Mouse (Mus musculus) MEL (cell line): Measurements from ENCODE around the gene Zmpste24. TPM values are rescaled to one million over a fixed set of nuclear protein-coding genes. Genes with fewer than 3 reads are reported as not detected.

Experiments
- DNase-seq: peaks from one replicate; pipeline ENCODE4 v3.0.0; 2011; ENCODE audit warnings: low read depth, low spot score
- H3K27ac ChIP-seq: 2 replicates; pipeline ENCODE4 v1.5.1; 2012; ENCODE audit warnings: low read depth, mild to moderate bottlenecking, control low read depth, low read length, moderate library complexity; ENCODE audit not compliant: control insufficient read depth
- H3K27me3 ChIP-seq, 2 experiments: fragments of 150-350 bp in 1 of 2; sonication (generic) in 1 of 2; 2 replicates each; pipeline ENCODE4 v1.6.1; 2012; ENCODE audit warnings: low read length in 2 of 2, mild to moderate bottlenecking in 2 of 2, improper control_type of control experiment in 1 of 2, moderate library complexity in 1 of 2; ENCODE audit not compliant: insufficient read depth in 2 of 2, control insufficient read depth in 1 of 2
- H3K36me3 ChIP-seq, 2 experiments: 2 replicates each; pipeline ENCODE4 v1.6.1; 2012 to 2014; ENCODE audit warnings: low read length in 2 of 2, improper control_type of control experiment in 1 of 2, inconsistent platforms in 1 of 2, mild to moderate bottlenecking in 1 of 2; ENCODE audit not compliant: insufficient read depth in 2 of 2, control insufficient read depth in 1 of 2
- H3K4me1 ChIP-seq, 2 experiments: fragments of 150-350 bp in 1 of 2; sonication (generic) in 1 of 2; 2 replicates each; pipeline ENCODE4 v1.6.1; 2012; ENCODE audit warnings: low read length in 2 of 2, improper control_type of control experiment in 1 of 2, mild to moderate bottlenecking in 1 of 2; ENCODE audit not compliant: insufficient read depth in 2 of 2, control insufficient read depth in 1 of 2
- H3K4me3 ChIP-seq, 2 experiments: fragments of 150-350 bp in 1 of 2; sonication (generic) in 1 of 2; 2 replicates each; pipeline ENCODE4 v1.5.1; 2012; ENCODE audit warnings: low read depth in 2 of 2, low read length in 2 of 2, mild to moderate bottlenecking in 2 of 2, moderate library complexity in 2 of 2, control low read depth in 1 of 2, improper control_type of control experiment in 1 of 2; ENCODE audit not compliant: control insufficient read depth in 1 of 2, insufficient read depth in 1 of 2
- H3K79me2 ChIP-seq: 2 replicates; pipeline ENCODE4 v1.6.1; 2012; ENCODE audit warnings: mild to moderate bottlenecking, low read length, moderate library complexity; ENCODE audit not compliant: control insufficient read depth, poor library complexity, insufficient read depth
- H3K9ac ChIP-seq: 2 replicates; pipeline ENCODE4 v1.6.1; 2012; ENCODE audit warnings: low read depth, mild to moderate bottlenecking, control low read depth, low read length, moderate library complexity; ENCODE audit not compliant: control insufficient read depth, poor library complexity, severe bottlenecking
- H3K9me3 ChIP-seq: fragments of 150-350 bp; sonication (generic); replicated peaks from 2 replicates; pipeline ENCODE4 v1.6.1; 2012; ENCODE audit warnings: mild to moderate bottlenecking, low read length, improper control_type of control experiment, moderate library complexity; ENCODE audit not compliant: insufficient read depth
- CHD1 ChIP-seq: IDR thresholded peaks from 2 replicates; pipeline ENCODE4 v1.6.1; 2012; ENCODE audit warnings: low read depth, mild to moderate bottlenecking, inconsistent platforms, low read length, improper control_type of control experiment
- CTCF ChIP-seq, 3 experiments: IDR thresholded peaks in 2 of 3; conservative IDR thresholded peaks in 1 of 3; 2 replicates each; pipeline ENCODE4 v1.5.1; 2011 to 2012; ENCODE audit warnings: low read length in 3 of 3, low read depth in 2 of 3, mild to moderate bottlenecking in 2 of 3, improper control_type of control experiment in 1 of 3, inconsistent platforms in 1 of 3, mixed read lengths in 1 of 3, moderate library complexity in 1 of 3; ENCODE audit not compliant: control insufficient read depth in 1 of 3, insufficient read depth in 1 of 3, poor library complexity in 1 of 3, severe bottlenecking in 1 of 3
- E2F4 ChIP-seq: IDR thresholded peaks from 2 replicates; pipeline ENCODE4 v1.6.1; 2011; ENCODE audit warnings: low read depth, low read length, improper control_type of control experiment, borderline replicate concordance
- ELF1 ChIP-seq: IDR thresholded peaks from 2 replicates; pipeline ENCODE4 v1.6.1; 2014; ENCODE audit warnings: low read depth, mild to moderate bottlenecking, inconsistent platforms, low read length, improper control_type of control experiment, moderate library complexity
- ETS1 ChIP-seq: IDR thresholded peaks from 2 replicates; pipeline ENCODE4 v1.6.1; 2012; ENCODE audit warnings: low read depth, mild to moderate bottlenecking, inconsistent platforms, low read length, improper control_type of control experiment, moderate library complexity
- GABPA ChIP-seq: IDR thresholded peaks from 2 replicates; pipeline ENCODE4 v1.6.1; 2012; ENCODE audit warnings: low read depth, mild to moderate bottlenecking, inconsistent platforms, low read length, improper control_type of control experiment, moderate library complexity
- GATA1 ChIP-seq: IDR thresholded peaks from 2 replicates; pipeline ENCODE4 v1.6.1; 2011; ENCODE audit warnings: low read depth, low read length, improper control_type of control experiment
- HCFC1 ChIP-seq: IDR thresholded peaks from 2 replicates; pipeline ENCODE4 v1.6.1; 2012; ENCODE audit warnings: low read depth, mild to moderate bottlenecking, inconsistent platforms, low read length, improper control_type of control experiment, moderate library complexity
- KAT2A ChIP-seq: conservative IDR thresholded peaks from 2 replicates; pipeline ENCODE4 v1.6.1; 2012; ENCODE audit warnings: low read depth, low read length, improper control_type of control experiment, inconsistent platforms
- MAFK ChIP-seq: IDR thresholded peaks from 2 replicates; pipeline ENCODE4 v1.6.1; 2011; ENCODE audit warnings: low read depth, mild to moderate bottlenecking, low read length, improper control_type of control experiment, borderline replicate concordance
- MAZ ChIP-seq: IDR thresholded peaks from 2 replicates; pipeline ENCODE4 v1.6.1; 2012; ENCODE audit warnings: low read depth, mild to moderate bottlenecking, inconsistent platforms, low read length, improper control_type of control experiment
- MEF2A ChIP-seq: IDR thresholded peaks from 2 replicates; pipeline ENCODE4 v1.6.1; 2014; ENCODE audit warnings: low read depth, mild to moderate bottlenecking, inconsistent platforms, low read length, improper control_type of control experiment; ENCODE audit not compliant: poor library complexity, insufficient replicate concordance, severe bottlenecking; ENCODE audit errors: extremely low read depth
- MYC ChIP-seq: IDR thresholded peaks from 2 replicates; pipeline ENCODE4 v1.6.1; 2011; ENCODE audit warnings: low read depth, mild to moderate bottlenecking, low read length, improper control_type of control experiment, moderate library complexity
- NELFE ChIP-seq: IDR thresholded peaks from 2 replicates; pipeline ENCODE4 v1.6.1; 2011; ENCODE audit warnings: low read depth, low read length, improper control_type of control experiment
- NRF1 ChIP-seq: IDR thresholded peaks from 2 replicates; pipeline ENCODE4 v1.6.1; 2014; ENCODE audit warnings: low read depth, mild to moderate bottlenecking, inconsistent platforms, low read length, improper control_type of control experiment, moderate library complexity; ENCODE audit not compliant: poor library complexity, insufficient read depth, severe bottlenecking
- POLR2AphosphoS2 ChIP-seq: IDR thresholded peaks from 2 replicates; pipeline ENCODE4 v1.6.1; 2011; ENCODE audit warnings: low read length, improper control_type of control experiment
- POLR2AphosphoS5 ChIP-seq: IDR thresholded peaks from 2 replicates; pipeline ENCODE4 v1.6.1; 2012; ENCODE audit warnings: low read depth, borderline replicate concordance, mild to moderate bottlenecking, inconsistent platforms, low read length, moderate library complexity, mixed read lengths
- RAD21 ChIP-seq: IDR thresholded peaks from 2 replicates; pipeline ENCODE4 v1.6.1; 2011; ENCODE audit warnings: mild to moderate bottlenecking, low read depth, low read length, improper control_type of control experiment
- SIN3A ChIP-seq: IDR thresholded peaks from 2 replicates; pipeline ENCODE4 v1.6.1; 2012; ENCODE audit warnings: low read length, improper control_type of control experiment, inconsistent platforms
- SMC3 ChIP-seq: IDR thresholded peaks from 2 replicates; pipeline ENCODE4 v1.6.1; 2011; ENCODE audit warnings: low read depth, low read length, improper control_type of control experiment
- TBP ChIP-seq: IDR thresholded peaks from 2 replicates; pipeline ENCODE4 v1.8.0; 2011; ENCODE audit warnings: low read depth, low read length, improper control_type of control experiment
- TCF12 ChIP-seq: IDR thresholded peaks from 2 replicates; pipeline ENCODE4 v1.6.1; 2014; ENCODE audit warnings: low read depth, mild to moderate bottlenecking, inconsistent platforms, low read length, improper control_type of control experiment, moderate library complexity
- UBTF ChIP-seq: IDR thresholded peaks from 2 replicates; pipeline ENCODE4 v1.6.1; 2012; ENCODE audit warnings: low read depth, mild to moderate bottlenecking, inconsistent platforms, low read length, improper control_type of control experiment, moderate library complexity, borderline replicate concordance; ENCODE audit not compliant: insufficient read depth
- USF1 ChIP-seq: IDR thresholded peaks from 2 replicates; pipeline ENCODE4 v1.6.1; 2014; ENCODE audit warnings: low read depth, mild to moderate bottlenecking, inconsistent platforms, low read length, improper control_type of control experiment, moderate library complexity
- USF2 ChIP-seq, 2 experiments: IDR thresholded peaks; 2 replicates each; pipeline ENCODE4 v1.6.1; 2011 to 2012; ENCODE audit warnings: improper control_type of control experiment in 2 of 2, low read length in 2 of 2, borderline replicate concordance in 1 of 2, inconsistent platforms in 1 of 2, low read depth in 1 of 2, mild to moderate bottlenecking in 1 of 2; ENCODE audit not compliant: insufficient read depth in 1 of 2
- ZC3H11A ChIP-seq: IDR thresholded peaks from 2 replicates; pipeline ENCODE4 v1.6.1; 2012; ENCODE audit warnings: low read depth, mild to moderate bottlenecking, inconsistent platforms, low read length, improper control_type of control experiment
- ZKSCAN1 ChIP-seq: IDR thresholded peaks from 2 replicates; pipeline ENCODE4 v1.6.1; 2012; ENCODE audit warnings: low read depth, mild to moderate bottlenecking, inconsistent platforms, low read length, improper control_type of control experiment, moderate library complexity
- ZMIZ1 ChIP-seq: IDR thresholded peaks from 2 replicates; pipeline ENCODE4 v1.6.1; 2012; ENCODE audit warnings: low read depth, mild to moderate bottlenecking, inconsistent platforms, low read length, improper control_type of control experiment, moderate library complexity
- polyA plus RNA-seq, 2 experiments: library from polyadenylated mRNA; stranded (reverse) in 1 of 2; unstranded in 1 of 2; fragments of >175 nt in 1 of 2; fragments of >200 nt in 1 of 2; gene quantifications; 2 replicates each; pipeline versions ENCODE4 v1.2.1 to v1.2.4; 2012; ENCODE audit warnings: low replicate concordance in 2 of 2, low read depth in 1 of 2; ENCODE audit not compliant: insufficient read length in 2 of 2, insufficient read depth in 1 of 2, missing spikeins in 1 of 2
- total RNA-seq: library from RNA; depleted of rRNA; stranded (reverse); fragments of 300-350 nt; gene quantifications from 2 replicates; pipeline ENCODE4 v1.2.3, GENCODE M21; 2012

Gene Zmpste24
- total and polyA plus RNA-seq, 3 experiments = 37.6 to 70.6 (median 44.7) TPM

DNA sequence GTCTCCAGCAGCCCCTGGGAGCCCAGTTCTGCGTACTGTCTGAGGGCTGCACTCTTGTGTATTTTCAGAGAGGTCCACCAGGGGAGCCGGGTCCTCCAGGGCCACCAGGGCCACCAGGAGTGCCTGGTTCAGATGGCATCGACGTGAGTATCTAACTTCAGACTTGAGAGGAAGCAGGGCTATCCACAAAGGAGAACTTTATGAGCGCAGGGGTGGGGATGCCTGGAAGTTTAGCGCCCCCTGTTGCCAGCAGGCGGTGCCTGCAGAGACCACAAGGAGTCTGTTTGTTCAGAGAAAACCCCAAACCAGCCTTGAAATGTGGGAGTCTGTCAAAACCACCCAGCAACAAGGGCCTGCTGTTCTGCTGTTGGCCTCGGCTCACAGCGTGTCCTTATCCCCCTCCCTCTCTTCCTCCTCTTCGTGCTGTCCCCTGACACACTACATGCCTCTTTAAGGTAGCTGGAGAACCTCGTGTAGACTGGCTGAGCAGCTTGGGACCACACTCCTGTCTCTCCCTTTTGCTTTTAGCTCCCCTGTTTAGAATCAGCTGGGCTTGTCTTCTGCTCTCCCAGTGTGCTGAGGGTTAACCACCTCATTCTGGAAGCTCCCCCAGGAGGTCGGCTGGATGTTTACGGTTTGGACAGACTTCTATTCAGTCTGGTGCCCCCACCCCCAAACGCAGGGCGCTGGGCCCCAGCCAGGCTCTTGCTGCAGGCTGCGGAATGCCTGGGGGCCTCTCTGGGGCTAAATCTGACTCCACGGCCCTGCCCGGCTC lies 57.0 kb downstream of the Zmpste24 start:
- H3K4me3 ChIP-seq = no peak overlapping the region
- peak overlapping the region; percentile 23; the same call in 1 of the 2 replicates for H3K9ac ChIP-seq
- no peak overlapping the region for H3K27ac ChIP-seq
- TF ChIP-seq MAZ (peak; percentile 55; the same call in 1 of the 2 replicates), CTCF (IDR thresholded peaks at IDR 0.05 in 2 of 3, conservative IDR thresholded peaks at IDR 0.05 in 1 of 3; ENCODE audit: control insufficient read depth in 1 of 3, insufficient read depth in 1 of 3, low read depth in 2 of 3, low read length in 3 of 3, poor library complexity in 1 of 3, severe bottlenecking in 1 of 3) (peak; percentile 92 to 94 (median 94)), CHD1 (no peak), ELF1 (no peak), USF2 (IDR thresholded peaks at IDR 0.05; ENCODE audit: borderline replicate concordance in 1 of 2, insufficient read depth in 1 of 2, low read depth in 1 of 2, low read length in 2 of 2) (no peak), POLR2AphosphoS5 (no peak), MAFK (no peak), E2F4 (no peak), ZC3H11A (peak; percentile 66), SMC3 (peak; percentile 68), TCF12 (no peak), MEF2A (no peak), SIN3A (no peak), GATA1 (no peak), RAD21 (peak; percentile 80), POLR2AphosphoS2 (no peak), ETS1 (no peak), MYC (no peak)
- H3K36me3 ChIP-seq = no peaks in the 10 kb centered on the region
- H3K79me2 ChIP-seq = no peaks in the 10 kb centered on the region
- peaks cover 0 to 6% of the 10 kb centered on the region in 2 experiments; a peak in 2 of 4 replicates for H3K27me3 ChIP-seq
- H3K4me1 ChIP-seq = no peaks in the 10 kb centered on the region
- peak; percentile 81 for DNase-seq
- H3K9me3 ChIP-seq = no peaks in the 10 kb centered on the region

DNA sequence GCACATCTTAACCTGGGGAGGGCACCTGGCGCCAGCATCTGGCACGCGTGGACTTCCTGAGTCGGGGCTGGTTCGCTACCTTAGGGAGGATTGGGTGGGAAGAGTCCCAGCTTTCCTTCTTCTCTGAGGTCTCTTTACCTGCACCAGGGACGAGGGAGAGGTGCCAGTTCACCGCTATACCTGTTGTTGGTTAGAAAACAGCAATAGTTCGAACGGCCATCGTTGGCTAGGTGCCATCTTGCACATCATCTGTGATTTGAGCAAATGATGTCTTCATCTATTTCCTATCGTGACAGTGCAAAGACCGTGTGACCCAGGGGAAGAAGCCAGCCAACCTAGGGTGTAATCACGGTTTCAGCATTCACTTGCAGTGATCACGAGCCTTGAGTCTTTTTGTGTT lies 57.7 kb downstream of the Zmpste24 start:
- peaks cover 0 to 6% of the 10 kb centered on the region in 2 experiments; a peak in 2 of 4 replicates for H3K27me3 ChIP-seq
- no peak overlapping the region for H3K27ac ChIP-seq
- H3K9ac ChIP-seq = no peak overlapping the region
- H3K9me3 ChIP-seq = no peaks in the 10 kb centered on the region
- H3K36me3 ChIP-seq = no peaks in the 10 kb centered on the region
- no peaks in the 10 kb centered on the region for H3K4me1 ChIP-seq
- no peaks in the 10 kb centered on the region for H3K79me2 ChIP-seq
- TF ChIP-seq KAT2A = no peak
- TF ChIP-seq TCF12 = no peak
- no peak for TF ChIP-seq GATA1
- TF ChIP-seq ZKSCAN1 = no peak
- TF ChIP-seq UBTF = no peak
- no peak for TF ChIP-seq TBP
- TF ChIP-seq MEF2A = no peak
- no peak for TF ChIP-seq ZMIZ1
- TF ChIP-seq E2F4 = no peak
- no peak for TF ChIP-seq HCFC1
- no peak for TF ChIP-seq GABPA
- TF ChIP-seq NELFE = no peak
- no peak for TF ChIP-seq CTCF (IDR thresholded peaks at IDR 0.05 in 2 of 3, conservative IDR thresholded peaks at IDR 0.05 in 1 of 3; ENCODE audit: control insufficient read depth in 1 of 3, insufficient read depth in 1 of 3, low read depth in 2 of 3, low read length in 3 of 3, poor library complexity in 1 of 3, severe bottlenecking in 1 of 3)
- no peak for TF ChIP-seq ETS1
- TF ChIP-seq USF2 (IDR thresholded peaks at IDR 0.05; ENCODE audit: borderline replicate concordance in 1 of 2, insufficient read depth in 1 of 2, low read depth in 1 of 2, low read length in 2 of 2) = no peak
- no peak for TF ChIP-seq NRF1
- TF ChIP-seq USF1 = no peak
- H3K4me3 ChIP-seq = no peak overlapping the region
- no peak for DNase-seq
